In genomic region chr5:117115836-117116366, GRCm38 (mm10) we compare ENCODE assay signal across 8 mouse cellular contexts. TPM values are rescaled to one million over a fixed set of nuclear protein-coding genes. Genes with fewer than 3 reads are reported as not detected.
DNase-seq lines count a peak whose midpoint lies in the region; ATAC-seq lines count a peak whose summit lies in the region.

Gene Suds3 (minus strand): TSS chr5:117116113.

- H3K4me3 ChIP-seq in hindbrain, embryonic 12.5 days = peak within 1 kb of the TSS; percentile 92

- H3K4me1 ChIP-seq in hindbrain, embryonic 12.5 days = peaks cover 23% of the 10 kb centered on the region

- peak within 1 kb of the TSS; percentile 92 for H3K4me2 ChIP-seq in hindbrain, embryonic 12.5 days (replicated peaks)

- H3K27me3 ChIP-seq in hindbrain, embryonic 12.5 days = peaks cover 2% of the 10 kb centered on the region; the same call in 1 of the 2 replicates

- peak within 1 kb of the TSS; percentile 91 for H3K9ac ChIP-seq in hindbrain, embryonic 12.5 days

- no peaks in the 10 kb centered on the region for H3K9me3 ChIP-seq in hindbrain, embryonic 12.5 days (replicated peaks)

- DNase-seq in Muller cell, postnatal 12 days (ENCODE audit: inconsistent ontology term) = peak; percentile 90
- DNase-seq in cerebellum, adult 9-11 months = peak; percentile 96
- DNase-seq in frontal cortex, postnatal 10 days (ENCODE audit: low spot score in 2 of 2) = peak; percentile 88 to 96
- peak; percentile 98 to 99 for DNase-seq in layer of hippocampus, postnatal 14 days (ENCODE audit: low spot score in 2 of 2)
- peak; percentile 98 for DNase-seq in lung, postnatal 14 days
- peak; percentile 83 for DNase-seq in retina, adult 2 months (ENCODE audit: low read depth, low spot score)
- DNase-seq in thymus, postnatal 36 days = peak; percentile 92 to 97

- 1% methylated on average over 58 of the region's 59 CpGs for WGBS in hindbrain, embryonic 12.5 days

- H3K27ac ChIP-seq in hindbrain, embryonic 12.5 days = peak within 1 kb of the TSS; percentile 84

- H3K36me3 ChIP-seq in hindbrain, embryonic 12.5 days = peaks cover 22% of the 10 kb centered on the region

- peak; percentile 73 for ATAC-seq in hindbrain, embryonic 12.5 days (ENCODE audit: low FRiP score)

RNA-seq across cellular contexts. Expression of gene Suds3, which starts in this region (rescaled TPM):
- 118 and 120 TPM in 2 replicates for polyA plus RNA-seq in hindbrain, embryonic 12.5 days (2016; fragmentation: Nextera tagmentation; extraction: Ambion mirVana)
- total RNA-seq in layer of hippocampus, postnatal 14 days (2021) = 100 to 1,000 TPM in 1 of 2 experiments, 10 to 100 TPM in 1; 96.6 to 110 TPM

Comparison
In these comparisons a context has a peak if more than half of its experiments do, and no peak if none do; other contexts are left out.
1. Peak in every context shown above with its lines: DNase-seq, ATAC-seq, H3K4me3 ChIP-seq and H3K27ac ChIP-seq.